Mouse (Mus musculus) gastrocnemius, postnatal 25 days (tissue): ENCODE measurements at regions not wholly inside any gene's neighbourhood (a gene's known extent, or its start where the extent isn't known, plus 50 kb on each side); places are given as distances from the start of the nearest gene placed in this dataset.

Experiments
- DNase-seq: peaks from one replicate; pipeline ENCODE4 v3.0.0; 2022

GRCm38 (mm10) chr7:71289702-71290101 lies 61.6 kb downstream of the Gm10295 start:
- no peak for DNase-seq

DNA sequence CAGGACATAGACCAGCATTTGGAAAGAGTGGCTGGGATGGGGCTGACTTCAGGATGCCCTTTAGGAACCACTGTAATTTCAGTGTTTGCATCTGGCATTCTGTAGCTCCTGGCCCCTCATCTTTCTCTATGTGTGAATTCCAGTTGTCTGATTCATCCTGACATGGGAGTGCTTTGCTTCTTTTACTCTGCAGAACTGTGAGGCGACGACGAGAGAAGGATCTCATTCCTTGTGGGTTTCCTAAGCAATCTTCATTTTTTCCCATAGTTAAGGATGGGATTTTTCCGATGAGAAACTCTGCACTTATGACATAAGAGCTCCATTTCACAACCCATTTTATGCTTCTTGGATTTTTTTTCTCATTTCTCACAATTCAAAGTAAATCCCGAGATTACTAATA lies 62.0 kb downstream of the Gm10295 start:
- DNase-seq: no peak

DNA sequence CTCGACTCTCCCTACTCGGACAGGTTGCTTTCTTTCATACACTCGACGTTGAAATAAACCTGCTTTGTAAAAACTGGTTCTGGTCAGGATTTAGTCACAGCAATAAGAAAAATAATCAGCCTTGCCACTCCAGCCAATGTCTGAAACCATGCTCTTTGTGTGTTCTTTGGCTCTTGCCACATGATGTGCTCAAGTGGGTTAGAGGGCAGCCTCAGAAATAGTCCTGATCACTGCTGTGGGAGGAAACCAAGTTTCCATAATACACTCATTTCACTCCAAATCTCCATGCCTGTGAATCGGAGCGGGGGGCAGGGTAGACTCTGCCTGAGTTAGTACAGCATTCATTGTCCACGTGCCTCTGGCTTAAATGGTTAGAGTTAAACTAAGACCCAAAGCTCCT lies 63.8 kb downstream of the Gm10295 start:
- DNase-seq: no peak

DNA sequence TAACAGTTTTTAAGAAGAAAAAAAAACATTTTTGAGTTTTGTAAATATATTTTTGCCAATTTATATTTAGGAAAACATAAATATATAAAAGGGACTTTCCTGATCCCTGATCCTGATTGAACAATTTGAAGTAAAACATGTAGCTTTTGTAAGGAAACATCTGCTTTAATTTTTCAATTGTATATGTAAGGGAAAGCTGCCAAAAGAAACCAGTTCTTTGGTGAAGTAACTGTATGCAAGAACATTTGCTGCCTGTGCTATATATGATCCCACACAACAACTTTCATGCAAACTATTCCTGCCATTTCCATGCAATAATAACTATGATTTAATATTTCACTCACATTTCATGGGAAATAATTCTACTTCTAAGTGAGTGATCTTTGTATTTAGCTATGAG lies 67.0 kb downstream of the Gm10295 start:
- DNase-seq: no peak

DNA sequence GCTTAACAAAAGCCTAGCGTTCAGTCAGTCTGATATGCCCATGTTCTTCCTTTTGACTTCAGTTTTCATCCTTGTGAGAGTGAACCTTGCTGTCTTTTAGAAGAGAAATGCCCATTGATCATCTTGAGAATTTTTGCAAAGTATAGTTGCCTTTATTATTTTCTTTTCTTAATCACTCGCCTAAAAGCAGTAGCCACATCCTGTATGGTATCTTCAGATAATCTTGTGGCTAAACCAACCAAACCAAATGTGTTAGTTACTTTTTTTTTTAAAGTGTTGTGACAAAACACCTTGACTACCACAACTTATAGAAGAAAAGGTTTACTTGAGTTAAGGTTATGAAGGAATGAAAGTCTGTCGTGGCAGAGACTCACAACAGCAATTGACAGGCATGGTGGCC lies 67.9 kb downstream of the Gm10295 start:
- no peak for DNase-seq

DNA sequence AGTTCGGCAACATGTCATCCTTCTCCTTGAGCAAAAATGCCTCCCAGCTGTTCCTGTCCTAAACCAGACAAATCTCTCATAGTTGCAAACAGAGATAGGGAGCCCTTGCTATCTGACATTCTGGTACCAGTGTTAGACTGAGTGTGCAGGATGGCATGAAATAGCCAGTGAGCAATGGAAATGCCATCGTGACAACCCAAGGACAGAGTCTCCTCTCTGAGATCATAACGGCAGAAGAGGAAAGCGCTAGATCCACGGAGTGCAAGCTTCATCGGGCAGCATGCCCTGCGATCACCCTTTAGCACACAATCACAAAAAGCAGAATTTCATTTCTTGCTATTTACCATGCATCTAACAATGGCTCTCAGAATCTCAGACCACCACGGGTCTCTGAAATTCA lies 85.2 kb downstream of the Gm10295 start:
- no peak for DNase-seq

DNA sequence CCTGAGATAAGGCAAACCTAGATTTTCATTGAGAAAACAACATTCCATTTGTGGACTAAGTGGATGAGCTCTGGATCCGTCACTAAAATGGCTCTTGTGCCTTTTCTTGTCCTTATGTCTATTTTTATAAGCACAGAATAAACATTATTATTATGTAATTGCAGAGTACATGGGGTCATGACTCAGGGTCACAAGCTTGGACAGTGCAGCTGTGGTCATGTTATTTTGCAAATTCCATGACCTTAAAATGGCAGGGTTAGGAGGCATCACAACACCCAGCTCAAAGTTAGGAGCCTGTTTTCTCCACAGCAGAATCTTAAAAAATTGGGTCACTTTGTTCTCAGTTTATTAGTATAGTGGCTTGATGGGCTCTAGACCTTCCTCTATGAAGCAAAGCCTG lies 87.2 kb downstream of the Gm10295 start:
- DNase-seq: no peak

GRCm38 (mm10) chr7:71249669-71250068 lies 101.6 kb downstream of the Gm10295 start:
- no peak for DNase-seq

GRCm38 (mm10) chr7:71249216-71249615 lies 102.1 kb downstream of the Gm10295 start:
- no peak for DNase-seq

GRCm38 (mm10) chr7:71247922-71248321 lies 103.4 kb downstream of the Gm10295 start:
- DNase-seq: peak; percentile 11

DNA sequence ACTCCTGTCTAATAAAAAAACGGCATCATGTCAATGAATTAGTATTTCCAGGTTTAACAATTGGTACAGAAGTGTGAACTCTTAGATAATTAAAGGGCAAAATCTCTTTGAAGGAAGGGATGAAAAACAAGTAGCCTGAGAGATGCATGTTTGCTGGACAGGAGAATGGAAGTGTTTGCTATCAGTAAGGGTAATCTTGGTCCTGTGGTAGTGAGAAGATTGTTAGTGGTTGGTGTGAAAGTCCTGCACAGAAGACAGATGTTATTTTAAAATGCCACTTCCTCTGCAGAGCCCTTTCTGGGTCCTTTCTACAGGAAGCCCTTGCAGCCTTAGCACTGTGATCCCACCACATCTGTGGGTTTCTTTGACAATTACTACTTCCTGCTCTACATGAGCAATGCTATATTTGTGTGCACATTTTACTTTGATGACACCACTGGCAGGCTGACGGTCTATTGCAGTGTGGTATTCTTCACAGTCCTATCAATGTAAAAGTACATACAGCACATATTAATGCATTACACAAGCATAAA lies 108.8 kb downstream of the Gm10295 start:
- DNase-seq: no peak

DNA sequence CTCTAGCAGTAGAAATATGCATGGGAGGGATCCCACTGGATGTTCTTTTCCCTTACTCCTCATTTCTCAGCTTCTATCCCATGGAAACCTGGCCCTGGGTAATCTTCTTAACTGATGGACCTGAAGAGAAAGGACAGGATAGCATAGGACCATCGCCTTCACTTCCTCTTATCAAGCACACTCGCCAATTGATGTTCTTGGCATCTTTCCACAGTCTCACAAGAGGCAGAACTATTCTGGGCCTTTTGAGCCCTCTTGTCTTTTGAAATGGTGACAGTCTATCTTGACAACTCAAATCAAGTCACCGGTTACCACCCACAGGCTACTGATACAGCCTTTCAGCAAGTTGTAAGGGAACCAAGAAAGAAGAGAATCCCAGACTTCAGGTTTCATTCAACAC lies 112.1 kb downstream of the Gm10295 start:
- no peak for DNase-seq

GRCm38 (mm10) chr7:71236334-71236733 lies 115.0 kb downstream of the Gm10295 start:
- DNase-seq: no peak

GRCm38 (mm10) chr7:71234176-71234769 lies 117.0 kb downstream of the Gm10295 start:
- DNase-seq: no peak

GRCm38 (mm10) chr7:71232821-71233815 lies 118.2 kb downstream of the Gm10295 start:
- no peak for DNase-seq

GRCm38 (mm10) chr7:71230901-71231477 lies 120.3 kb downstream of the Gm10295 start:
- no peak for DNase-seq

DNA sequence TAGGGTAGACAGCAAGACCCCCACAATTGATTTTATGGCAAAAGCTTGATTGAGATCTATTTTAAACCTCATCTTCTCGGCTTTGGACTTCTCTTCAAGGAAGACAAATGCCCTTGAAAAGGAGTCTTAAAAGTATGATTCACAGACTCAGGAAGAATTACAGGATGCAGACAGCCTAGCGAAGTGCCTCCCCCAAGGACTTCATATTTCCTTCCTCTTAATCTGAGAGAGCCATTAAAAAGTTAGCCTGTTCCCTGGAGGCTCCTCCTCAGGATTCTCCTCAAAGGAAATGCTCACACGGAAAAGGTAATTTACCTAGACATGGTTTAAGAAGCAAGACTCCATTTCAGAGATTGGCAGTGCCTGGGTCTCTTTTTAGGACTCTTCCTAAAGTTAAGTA lies 122.1 kb downstream of the Gm10295 start:
- DNase-seq: no peak

GRCm38 (mm10) chr7:71224320-71224865 lies 126.9 kb downstream of the Gm10295 start:
- no peak for DNase-seq

DNA sequence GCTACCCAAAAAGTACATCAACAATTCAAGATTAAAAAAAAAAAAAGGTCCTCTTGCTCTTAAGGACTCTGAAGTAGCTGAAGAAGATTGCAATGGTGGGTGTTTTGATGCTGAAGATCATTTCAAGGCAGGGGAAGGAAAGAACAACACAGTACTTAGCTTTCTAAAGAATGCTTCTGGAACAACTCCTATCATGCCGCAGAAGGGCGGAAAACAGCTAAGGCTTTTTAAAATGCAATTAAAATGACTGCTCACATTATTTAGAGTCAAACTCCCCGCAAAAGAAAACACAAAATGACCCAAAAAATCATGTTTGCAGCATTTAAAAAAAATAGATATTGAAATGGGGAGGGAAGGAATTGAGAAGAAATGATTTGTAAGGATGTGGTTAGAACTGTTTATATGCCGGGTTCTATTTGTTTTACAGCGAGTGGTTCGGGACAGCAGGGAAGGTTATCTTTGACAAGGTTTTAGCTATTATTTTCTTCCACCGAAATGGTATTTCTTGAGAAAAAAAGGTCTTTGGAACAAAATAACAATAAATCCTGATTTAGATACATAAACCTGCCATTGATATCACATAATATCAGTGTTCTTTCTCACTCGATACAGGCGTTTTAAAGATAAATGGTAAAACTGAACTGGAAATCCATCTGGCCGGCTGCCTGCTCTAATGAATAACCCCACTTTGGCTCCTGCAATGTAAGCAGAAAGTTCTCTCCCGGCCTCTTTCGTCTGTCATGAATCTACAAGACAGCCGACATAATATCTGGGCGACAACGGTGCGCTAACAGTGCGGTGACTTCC lies 127.6 kb downstream of the Gm10295 start:
- DNase-seq: no peak

DNA sequence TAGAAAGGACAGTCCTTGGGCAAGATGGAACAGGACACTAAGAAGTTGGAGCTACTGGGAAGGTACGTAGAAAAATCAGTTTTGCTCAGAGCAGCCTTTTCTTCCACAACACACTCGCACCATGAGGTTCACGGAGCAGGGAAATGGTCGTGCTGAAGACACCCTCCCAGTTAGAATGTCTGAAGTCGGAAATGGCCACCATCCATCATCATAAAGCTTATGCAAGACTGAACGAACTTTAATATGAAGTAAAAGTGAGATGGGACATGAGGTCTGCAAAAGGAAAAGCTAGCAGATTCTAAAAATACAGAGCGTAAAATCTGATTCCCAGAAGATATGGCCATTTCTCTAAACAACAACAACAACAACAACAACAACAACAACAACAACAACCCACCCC lies 133.9 kb downstream of the Gm10295 start:
- DNase-seq: no peak

DNA sequence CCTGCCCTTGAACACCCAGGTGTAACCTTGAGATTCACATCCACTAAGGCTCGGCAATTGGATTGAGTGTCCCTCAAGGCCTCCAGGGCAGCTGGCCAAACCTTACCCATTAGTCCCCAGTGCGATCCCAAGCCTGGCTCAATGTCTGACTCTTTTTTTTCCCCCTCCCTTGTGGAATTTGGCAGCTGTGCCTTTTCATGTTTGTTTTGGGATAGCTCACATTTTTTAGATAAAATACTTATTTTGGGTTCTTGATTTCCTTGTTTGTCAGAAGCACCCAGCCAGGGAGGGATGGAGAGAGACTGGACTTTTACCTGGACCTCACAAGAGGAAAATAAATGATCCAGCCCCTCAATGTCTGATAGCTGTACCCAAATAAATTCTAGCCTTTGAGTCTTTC lies 134.5 kb downstream of the Gm10295 start:
- DNase-seq: peak; percentile 11

GRCm38 (mm10) chr7:71214500-71215055 lies 136.7 kb downstream of the Gm10295 start:
- no peak for DNase-seq
